Mouse (Mus musculus) adrenal gland (tissue): ENCODE data around the gene Sel1l3.

Experiments
- intact Hi-C: fragments of 180-260 bp; cut with DNase I; formaldehyde crosslinking; loops from one replicate; pipeline ENCODE4 v1.15.1; 2025
- long read RNA-seq, 2 experiments: library from polyadenylated mRNA; unstranded; transcript quantifications; one replicate each; pipeline ENCODE4 v2.0.0; 2020; ENCODE audit warnings: borderline replicate concordance in 1 of 2; ENCODE audit not compliant: insufficient replicate concordance in 1 of 2

Gene Sel1l3
- long read RNA-seq, experiment 1, partial matches to known transcripts = 1 of 1 reads
- long read RNA-seq, experiment 1, other reads (novel, unspliced or antisense) = 0 of 1 reads
- long read RNA-seq, experiment 2 = 0 reads

DNA sequence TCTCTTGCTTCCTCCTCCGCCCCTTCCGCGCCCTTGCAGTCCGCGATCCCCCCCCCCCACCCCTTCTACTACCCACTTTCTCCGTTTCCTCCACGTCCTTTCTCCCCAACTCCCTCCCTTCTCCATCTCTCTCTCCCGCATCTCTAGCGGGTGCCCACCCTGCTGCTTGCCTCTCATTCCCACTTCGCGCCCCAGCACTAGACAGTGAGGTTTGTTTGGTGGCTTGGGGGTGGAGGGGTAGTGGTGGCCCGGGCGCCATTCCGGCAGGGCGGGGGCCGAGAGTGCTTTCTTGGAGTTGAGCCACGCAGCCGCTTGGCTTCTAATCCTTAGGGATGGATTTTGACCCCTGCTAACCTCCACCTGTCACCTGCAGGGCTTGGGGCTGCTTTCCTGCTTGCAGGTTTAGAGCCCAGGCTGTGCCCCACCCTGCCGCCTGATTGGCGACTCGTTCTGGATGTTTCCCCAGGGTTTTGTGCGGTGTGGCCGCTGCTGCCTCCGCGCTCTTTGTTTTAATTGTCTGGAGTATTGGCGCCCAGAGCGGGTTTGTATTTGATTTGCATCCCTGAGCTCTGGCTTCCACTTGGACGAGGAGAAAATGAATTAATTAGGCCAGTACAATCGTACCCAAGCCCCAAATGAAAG, at the start of gene Sel1l3:
Gene Sel1l3, minus strand, starts transcription at position 217 of the 642 bp plus-strand sequence.
- intact Hi-C loops = no loop called here

DNA sequence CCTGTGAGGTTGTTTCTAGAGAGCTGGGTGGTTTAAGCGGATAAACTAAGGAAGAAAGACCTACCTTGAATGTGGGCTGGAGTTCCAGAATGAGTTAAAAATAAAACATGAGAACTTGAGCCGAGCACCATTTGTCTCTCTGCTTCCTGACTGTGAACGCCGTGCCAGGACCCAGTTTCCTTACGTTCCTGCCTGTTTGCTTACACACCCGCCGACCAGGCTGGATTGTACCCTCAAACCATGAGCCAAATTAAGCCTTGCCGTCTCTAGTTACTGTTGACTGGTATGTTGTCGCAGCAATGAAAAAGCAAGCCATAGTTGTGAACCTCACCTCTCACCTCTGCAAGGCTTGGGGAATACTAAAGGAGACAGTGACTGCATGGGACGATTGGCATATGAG, 48.3 kb upstream of the Sel1l3 start:
- intact Hi-C loops = no loop called here

DNA sequence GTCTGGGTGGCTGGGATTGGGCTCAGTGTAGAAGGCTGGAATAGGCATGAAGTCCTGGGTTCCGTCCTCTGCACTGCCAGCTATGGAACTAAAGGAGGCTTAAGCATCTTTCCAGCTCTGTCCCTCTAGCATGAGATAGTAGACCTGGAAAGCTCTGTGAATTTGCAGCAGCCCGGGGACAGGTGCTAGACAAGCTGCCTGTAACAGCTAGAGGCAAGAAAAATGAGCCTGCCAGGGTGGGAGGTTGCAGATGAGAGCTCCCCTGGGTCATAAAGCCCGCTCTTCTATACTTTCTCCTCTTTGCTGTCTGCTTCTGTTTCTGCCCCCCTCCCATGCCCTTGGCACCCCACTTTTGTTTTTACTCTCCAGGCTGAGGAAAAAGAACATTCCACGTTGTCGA, 46.2 kb upstream of the Sel1l3 start:
- intact Hi-C loops = no loop called here

DNA sequence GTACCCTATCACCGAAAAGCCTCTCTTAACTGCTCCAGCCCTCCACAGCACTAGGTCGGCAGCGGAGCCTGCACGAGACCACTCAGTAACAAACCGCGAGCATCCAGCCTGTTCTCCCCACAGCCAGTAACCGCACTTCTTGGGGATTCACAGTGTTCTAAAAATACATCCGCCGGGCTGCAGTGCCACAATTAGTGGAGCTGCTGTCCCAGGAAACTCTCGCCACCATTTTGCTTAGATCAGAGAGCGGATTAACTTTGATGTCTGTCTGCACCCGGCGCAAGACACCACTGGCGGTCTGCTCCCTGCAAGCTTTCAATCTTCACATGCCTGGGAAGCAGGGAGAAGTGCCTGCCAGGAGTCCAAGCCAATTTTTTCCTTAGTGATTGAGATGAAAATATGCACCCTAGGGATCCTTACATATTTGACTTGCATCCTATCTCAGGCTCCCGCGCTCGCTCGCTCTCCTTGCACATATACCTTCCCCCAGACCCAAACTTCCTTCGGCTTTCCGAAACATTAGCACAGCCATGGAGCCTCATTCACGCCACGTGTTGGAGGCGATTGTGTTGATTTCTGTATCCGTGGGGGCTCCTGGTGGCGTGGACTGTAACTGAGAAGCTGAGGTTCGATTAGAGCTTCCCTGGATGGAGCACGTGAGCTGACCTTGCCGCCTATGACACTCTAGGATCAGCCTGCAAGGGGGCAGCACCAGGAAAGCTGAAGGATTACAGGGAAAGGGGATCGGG, 44.5 kb upstream of the Sel1l3 start:
- intact Hi-C loops = no loop called here

DNA sequence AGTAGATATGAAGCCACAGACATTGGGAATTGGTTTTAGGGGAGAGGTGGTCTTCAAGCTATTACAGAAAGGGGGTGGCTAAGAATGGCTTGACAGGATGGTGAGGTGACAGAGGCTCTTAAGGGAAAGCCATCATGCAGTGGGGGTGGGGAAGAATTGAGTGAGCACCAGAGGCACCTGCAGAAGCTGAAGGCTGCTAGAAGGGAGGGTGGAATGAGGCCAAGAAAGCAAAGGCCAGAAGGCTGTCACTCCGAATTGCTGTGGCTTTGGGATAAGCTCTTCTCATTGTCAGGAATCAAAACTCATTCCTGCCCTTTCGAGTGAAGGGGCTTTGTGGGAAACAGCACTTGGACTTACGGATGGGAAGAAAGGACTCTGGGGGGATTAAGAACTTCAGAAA, 41.1 kb upstream of the Sel1l3 start:
- intact Hi-C loops = no loop called here

DNA sequence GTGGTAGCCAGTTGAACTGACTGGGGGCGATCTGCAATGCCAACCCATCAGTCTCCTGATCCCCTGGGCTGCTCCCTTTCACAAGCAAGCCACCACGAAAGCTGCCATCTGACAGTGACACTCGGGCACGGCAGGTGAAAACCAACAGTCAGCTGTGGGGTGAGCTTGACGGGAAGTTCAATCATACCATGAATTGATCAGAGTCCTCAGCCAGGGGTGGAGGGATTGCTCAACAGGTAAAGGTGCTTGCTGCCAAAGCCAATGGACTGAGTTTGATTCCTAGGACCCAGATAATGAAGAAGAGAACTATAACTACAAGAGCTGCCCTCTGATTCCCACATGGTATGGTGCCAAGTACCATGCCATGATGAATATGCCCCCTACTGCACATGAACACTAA, 40.4 kb upstream of the Sel1l3 start:
- intact Hi-C loops = no loop called here

DNA sequence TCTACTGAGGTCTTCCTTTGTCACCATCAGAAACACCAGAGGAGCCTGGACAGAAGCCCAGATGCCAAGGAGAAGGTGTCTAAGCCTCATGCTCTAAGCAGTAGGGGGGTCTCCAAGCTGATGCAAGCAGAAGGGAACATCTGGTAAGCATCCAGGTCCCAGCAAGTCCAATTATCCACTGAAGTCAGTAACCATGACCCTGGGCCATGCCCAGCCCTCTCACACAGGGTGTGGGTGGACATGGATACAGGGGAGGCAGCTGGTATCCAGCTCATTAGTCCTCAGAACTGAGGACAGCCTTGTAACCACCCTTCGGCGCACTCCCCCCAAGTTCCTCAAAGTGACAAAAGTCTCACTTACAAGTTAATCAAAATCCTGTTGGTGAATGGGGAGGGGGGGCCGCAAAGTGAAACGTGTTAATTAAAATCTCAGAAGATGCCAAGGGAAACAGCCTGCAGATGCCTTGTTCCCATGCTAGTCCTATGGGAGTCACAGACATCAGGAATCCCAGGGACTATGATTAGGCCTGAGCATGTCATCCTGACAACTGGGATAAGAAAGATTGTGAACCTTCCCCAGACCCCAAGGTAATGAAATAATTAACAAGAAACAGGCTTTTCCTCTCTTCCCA, 35.8 kb upstream of the Sel1l3 start:
- intact Hi-C loops = no loop called here

DNA sequence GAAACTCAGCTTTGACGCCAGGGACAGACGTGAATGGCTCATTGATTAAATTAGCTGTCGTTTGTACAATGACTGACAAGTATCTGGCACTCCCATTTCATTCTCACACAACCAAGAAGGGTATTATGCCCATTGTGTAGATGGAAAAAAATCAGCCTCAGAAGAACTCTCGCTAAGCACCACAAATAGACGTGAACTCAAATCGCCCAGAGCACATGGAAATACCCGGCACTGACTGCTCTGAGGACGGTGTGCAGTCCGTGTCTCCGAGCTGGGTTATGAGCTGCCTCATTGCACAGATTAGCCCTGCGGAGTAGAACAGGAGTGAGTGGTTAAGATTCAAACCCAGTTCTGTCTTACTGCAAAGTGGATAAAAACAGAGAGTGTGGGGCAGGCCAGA, 34.8 kb upstream of the Sel1l3 start:
- intact Hi-C loops = no loop called here

DNA sequence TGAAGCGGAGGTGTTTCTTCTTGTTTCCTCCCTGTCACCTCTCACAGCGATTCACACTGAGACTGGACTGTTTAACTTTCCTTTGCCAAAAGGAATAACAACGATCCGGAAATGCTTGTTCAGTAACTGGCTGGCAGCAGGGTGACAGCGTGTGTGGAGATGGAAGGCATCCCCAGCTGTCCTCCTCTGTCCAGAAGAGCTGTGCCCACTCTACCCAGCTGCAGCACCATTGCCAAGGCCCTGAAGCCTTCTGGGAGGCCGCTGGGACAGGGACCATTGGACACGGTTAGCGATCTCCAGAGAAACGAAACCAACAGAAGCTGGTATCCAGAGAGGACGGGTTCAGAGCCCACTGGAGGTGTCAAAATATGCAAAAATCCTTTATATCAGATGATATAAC, 30.2 kb upstream of the Sel1l3 start:
- intact Hi-C loops = no loop called here

DNA sequence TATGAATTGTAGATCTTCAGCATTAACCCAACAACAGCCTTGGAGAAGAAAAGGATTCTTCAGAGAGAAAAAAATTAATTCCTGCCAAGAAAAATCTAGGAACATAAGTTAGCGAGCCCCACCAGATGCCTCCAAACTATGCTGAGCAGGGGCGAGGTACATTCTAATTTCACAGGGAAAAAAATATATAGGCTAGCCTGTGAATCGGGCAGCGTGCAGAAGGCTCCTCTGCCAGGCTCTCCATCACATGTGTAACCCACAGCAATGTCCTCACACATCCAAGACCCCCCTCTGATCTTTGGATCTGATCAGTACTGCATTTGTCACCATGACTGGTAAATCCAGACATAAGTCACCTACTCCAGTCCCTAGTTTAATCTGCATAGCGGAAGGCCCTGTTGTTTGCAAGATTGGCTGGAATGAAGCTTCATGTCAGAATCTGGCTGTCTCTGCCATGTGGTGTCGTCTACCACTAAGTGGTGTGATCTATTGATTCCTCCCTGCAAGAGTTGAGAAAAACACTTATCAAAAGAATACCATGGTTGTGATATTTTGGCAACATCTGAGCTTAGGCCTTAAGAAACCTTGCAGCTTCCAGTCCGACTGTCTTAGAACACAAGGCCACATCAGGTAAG, 29.3 kb upstream of the Sel1l3 start:
- intact Hi-C loops = no loop called here

DNA sequence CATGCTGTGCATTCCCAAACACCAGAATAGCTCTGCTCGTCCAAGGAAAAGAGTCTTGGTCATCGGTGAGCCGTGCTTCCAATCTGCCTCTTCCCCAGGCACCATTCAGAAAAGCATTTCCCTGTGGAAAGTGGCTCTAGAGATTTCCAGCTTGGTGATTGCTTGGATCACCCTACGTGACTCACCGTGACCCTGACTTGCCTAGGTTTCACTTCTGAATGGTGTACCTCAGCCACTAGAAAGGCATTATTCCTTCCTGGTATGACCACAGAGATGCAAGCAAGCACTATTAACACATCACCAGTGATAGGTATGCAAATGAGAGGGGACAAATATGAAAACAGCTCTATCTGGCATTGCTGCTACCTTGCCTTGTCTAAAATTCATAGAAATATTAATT, 28.2 kb upstream of the Sel1l3 start:
- intact Hi-C loops = no loop called here

DNA sequence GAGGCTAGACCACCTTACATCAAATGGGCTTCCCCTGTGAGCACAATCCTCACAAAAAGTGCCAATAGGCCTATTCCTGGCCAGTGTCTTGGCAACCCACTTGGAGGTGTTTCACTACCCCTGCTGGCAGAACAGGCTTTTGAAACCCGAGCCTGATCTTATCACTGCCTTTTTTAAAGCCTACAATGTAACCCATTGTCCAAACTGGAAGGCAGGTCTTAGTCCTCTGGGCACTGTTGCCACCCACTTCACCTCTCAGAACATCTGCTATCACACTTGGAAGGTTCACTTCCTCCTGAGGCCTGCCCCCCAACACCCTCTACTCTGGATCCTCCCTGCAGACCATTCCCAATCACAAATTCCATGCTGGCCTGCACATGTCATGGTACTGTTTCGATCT, 27.4 kb upstream of the Sel1l3 start:
- intact Hi-C loops = no loop called here

DNA sequence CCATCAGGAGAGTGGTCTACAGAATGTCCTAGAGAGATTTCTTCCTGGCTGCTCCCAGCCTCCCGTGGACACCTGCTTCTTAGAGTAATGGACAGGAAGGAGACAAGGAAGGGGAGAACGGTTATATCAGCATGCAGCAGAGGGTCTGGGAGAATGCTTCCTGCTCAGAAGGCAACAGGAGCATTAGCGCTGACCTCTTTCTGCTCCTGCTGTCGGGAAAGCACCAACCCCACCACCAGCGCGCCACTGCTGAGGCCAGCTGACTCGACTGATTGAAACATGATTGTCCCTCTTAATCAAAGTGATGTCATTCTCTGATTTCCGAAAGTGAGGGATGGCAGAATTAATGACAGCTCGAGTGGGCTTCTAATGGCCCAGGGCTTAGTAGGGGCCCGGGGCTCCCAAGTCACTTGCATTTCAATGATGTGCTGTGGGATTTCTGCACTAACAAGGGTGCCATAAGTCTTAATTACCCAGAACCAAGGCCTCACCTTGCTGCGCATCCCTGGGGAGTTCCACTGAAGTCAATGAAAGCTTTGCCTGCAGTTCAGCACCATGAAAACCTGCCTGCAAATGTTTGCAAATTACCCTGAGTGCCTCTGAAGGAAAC, 26.2 kb upstream of the Sel1l3 start:
- intact Hi-C loops = no loop called here

DNA sequence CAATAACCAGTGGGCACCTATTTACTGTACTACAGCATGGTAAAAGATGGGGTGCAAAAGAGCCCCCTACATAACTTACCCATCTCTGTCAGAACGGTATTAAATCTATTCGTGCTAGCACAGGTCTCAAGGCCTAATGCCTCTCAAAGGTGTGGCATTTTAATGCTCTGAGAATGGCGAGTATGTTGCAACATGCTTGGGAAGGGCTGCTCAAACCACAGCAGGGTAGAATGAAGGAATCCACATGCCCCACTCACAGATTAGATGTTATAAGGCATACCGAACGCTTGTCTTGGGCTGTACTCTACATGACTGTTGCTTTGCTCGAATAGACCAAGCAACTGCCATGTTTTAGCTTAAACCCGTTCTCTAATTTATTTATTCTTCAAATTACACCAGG, 25.5 kb upstream of the Sel1l3 start:
- intact Hi-C loops = no loop called here

DNA sequence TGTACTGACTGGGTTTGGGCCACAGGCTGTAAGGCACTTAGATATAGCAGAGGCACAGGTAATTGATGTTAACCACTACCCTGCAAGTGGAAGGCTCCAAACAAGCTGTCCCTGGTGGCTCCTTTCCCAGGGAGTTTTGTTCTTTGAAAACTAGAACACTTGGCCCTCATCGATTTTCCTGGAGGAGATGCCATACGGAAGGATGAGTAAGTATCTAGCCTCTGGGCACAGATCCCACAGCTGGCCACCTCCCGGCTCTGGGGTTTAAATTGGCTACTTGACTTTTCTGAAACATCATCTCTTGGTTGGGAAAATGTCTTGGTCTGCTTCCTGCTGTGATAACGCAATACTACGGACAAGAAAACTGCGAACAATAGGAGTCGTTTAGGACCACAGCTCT, 25.0 kb upstream of the Sel1l3 start:
- intact Hi-C loops = no loop called here

DNA sequence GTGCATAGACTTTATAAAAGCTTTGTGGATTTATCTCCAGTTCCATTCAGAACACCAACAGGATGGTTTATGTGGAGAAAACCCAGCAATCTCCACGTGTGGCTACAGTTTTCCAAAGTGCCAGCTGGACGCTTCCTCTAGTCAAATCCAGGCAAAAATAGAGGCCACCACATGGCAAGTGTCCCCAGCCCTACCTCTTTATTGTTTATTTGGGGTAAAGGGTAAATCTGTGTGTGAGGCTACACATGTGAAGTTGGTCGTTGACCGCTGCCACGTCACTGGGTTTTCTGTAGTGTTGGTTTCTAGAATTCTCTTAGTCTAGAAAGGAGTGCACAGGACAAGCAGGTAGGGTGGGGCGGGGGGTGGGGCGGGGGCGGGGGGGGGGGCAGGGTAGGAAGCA, 23.0 kb upstream of the Sel1l3 start:
- intact Hi-C loops = no loop called here

DNA sequence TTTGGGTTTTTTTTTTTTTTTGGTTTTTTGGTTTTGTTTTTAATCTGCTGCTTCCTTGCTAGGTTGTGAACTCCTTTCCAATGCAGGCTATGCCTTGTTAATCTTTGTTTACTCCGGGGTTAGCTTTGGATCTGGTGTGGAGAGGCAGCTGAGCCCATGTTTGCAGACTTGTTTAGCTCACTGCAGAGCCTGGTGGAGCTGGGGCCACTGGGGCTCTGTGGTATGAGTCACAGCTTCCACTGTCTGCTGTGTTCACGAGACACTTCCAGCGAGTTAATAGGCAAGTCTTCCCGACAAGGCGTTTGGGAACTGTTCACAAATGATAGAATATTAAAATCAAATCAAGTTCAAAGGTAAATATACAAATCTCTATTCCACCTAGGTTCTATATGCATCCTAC, 22.4 kb upstream of the Sel1l3 start:
- intact Hi-C loops = no loop called here

DNA sequence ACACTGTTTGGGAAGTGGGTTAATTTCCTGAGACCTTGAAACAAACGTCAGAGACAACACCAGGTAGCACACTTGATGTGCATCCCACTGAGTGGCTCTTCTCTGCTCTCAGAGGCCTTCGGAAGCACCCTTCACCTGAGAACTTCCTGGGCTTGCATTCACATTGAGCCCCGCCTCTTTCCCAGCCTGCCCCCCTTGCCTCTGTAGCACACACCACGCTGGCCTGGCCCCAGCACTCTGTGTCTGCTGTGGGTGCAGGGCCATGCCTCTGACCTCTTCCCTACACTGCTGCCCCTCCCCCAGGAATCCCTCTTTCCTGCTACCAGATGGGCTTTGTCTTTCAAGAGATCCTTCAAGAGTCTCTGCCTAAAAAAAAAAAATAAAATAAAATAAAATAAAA, 21.8 kb upstream of the Sel1l3 start:
- intact Hi-C loops = no loop called here

DNA sequence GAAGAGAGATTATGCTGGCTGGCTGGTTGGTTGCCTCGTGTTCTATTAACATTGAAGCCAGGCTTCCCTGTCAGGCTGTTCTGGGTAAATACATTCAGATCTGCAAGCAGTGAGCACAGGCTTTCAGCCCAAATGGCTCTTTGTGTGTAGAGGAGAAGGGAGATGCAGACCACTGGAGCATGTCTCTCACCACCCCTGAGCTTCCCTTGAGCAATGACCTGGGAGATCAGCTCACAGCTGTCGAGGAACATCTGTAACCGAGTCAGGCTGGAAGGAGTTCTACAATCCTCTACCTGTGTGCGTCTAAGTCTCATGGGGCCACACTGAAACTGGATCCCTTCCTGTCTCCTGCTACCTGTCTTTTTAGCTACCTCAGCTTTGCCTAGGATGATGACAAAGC, 16.8 kb upstream of the Sel1l3 start:
- intact Hi-C loops = no loop called here

DNA sequence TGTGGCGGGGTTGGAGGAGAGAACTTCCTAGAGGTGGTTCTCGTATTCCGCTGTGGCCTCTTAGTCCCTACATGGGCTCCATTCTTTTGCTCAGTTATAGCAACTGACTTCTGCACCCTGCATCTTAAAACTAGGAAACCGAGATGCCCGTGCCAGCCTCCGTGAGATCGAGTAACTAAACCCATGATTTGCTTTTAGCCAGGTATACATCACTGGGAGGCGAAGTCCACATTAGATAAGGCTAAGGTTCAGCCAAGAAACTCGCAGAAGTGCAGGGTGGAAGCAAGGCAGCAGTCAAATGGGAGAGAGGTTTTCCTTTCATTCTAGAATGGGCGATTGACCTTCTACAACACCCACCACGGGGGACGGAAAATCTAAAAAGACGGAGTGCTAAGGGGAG, 11.7 kb upstream of the Sel1l3 start:
- intact Hi-C loops = no loop called here

DNA sequence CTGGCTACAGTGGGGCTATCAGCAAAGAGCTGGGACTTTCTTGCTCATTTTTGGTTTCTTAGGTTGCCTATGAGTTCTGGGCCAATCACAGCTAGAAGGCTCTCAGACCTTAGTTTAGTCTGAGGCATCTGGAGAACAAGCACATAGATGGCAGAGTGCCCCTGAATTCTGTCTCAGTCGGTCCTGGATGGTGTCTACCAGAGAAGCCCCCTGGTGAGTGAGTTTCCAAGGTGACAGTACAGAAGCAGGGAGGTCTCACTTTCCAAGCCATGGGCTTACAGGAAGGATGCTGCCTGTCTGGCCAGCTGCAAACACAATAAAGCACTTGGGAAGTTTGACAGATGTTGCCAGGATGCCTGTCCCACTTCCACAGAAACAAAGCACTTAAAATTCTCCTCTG, 1.1 kb upstream of the Sel1l3 start:
- intact Hi-C loops = no loop called here

DNA sequence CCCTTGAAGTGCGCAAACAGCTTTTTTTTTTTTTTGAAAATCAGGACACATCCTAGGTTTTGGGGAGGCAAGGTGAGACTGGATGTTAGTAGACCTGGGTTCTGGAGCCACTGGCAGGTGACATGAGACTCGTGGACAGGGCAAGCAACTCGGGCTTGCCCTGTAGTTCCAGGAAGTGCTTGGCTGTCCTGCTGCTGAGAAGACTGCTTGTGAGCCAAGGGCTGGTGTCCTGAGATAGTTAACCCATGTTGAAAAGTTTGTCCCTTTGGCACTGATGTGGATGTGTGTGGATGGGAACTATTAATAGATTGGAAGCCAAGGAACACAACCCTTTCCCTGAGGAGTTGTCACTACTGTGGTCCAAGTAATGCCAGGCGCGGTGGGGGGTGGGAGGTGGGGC, 635 bp upstream of the Sel1l3 start:
- intact Hi-C loops = no loop called here
